Mouse (Mus musculus) midbrain, embryonic 16.5 days (tissue): Measurements from ENCODE around the gene Cd46. TPM values are rescaled to one million over a fixed set of nuclear protein-coding genes. Genes with fewer than 3 reads are reported as not detected.

ENCODE experiments used
- ATAC-seq: fragments of 200-750 bp; cut with Nextera tagmentation; 2 replicates; pipeline ENCODE4 v1.8.0; 2017; ENCODE audit warnings: moderate TSS enrichment
- H3K27ac ChIP-seq: fragments of 300-500 bp; sonication (generic); 2 replicates; pipeline ENCODE4 v1.5.1; 2014; ENCODE audit warnings: mild to moderate bottlenecking, low read length, mixed read lengths
- H3K27me3 ChIP-seq: fragments of 300-500 bp; sonication (generic); 2 replicates; pipeline ENCODE4 v1.6.1; 2014; ENCODE audit warnings: low read depth, low read length, mixed read lengths; ENCODE audit not compliant: control insufficient read depth, insufficient read depth
- H3K36me3 ChIP-seq: fragments of 300-500 bp; sonication (generic); 2 replicates; pipeline ENCODE4 v1.6.1; 2014; ENCODE audit warnings: mild to moderate bottlenecking, low read length, moderate library complexity, mixed read lengths; ENCODE audit not compliant: control insufficient read depth, insufficient read depth
- H3K4me1 ChIP-seq: fragments of 300-500 bp; sonication (generic); 2 replicates; pipeline ENCODE4 v1.6.1; 2014; ENCODE audit warnings: mild to moderate bottlenecking, low read length, mixed read lengths; ENCODE audit not compliant: control insufficient read depth, insufficient read depth
- H3K4me2 ChIP-seq: fragments of 300-500 bp; sonication (generic); 2 replicates; pipeline ENCODE4 v1.6.1; 2014; ENCODE audit warnings: mild to moderate bottlenecking, low read length, mixed read lengths
- H3K4me3 ChIP-seq: fragments of 300-500 bp; sonication (generic); 2 replicates; pipeline ENCODE4 v1.5.1; 2014; ENCODE audit warnings: low read depth, mild to moderate bottlenecking, low read length, moderate library complexity, mixed read lengths
- H3K9ac ChIP-seq: fragments of 300-500 bp; sonication (generic); 2 replicates; pipeline ENCODE4 v1.6.1; 2014; ENCODE audit warnings: low read depth, low read length, mixed read lengths
- H3K9me3 ChIP-seq: fragments of 300-500 bp; sonication (generic); replicated peaks from 2 replicates; pipeline ENCODE4 v1.6.1; 2014; ENCODE audit warnings: mild to moderate bottlenecking, low read length, mixed read lengths; ENCODE audit not compliant: control insufficient read depth, poor library complexity, severe bottlenecking
- WGBS: fragments of 180-500 bp; shearing (Covaris S2); extraction: QIAGEN DNeasy Blood & Tissue Kit; methylation state at CpG from one replicate; pipeline ENCODE4 v1.1.7; 2014; 5-methylcytosine and 5-hydroxymethylcytosine counted together
- microRNA counts: library from miRNA; unstranded; fragments of <30 nt; microRNA quantifications from one replicate; lab custom pipeline; 2016
- microRNA-seq: library from miRNA; unstranded; fragments of <30 nt; microRNA quantifications from one replicate; pipeline ENCODE4, GENCODE M21; 2017
- polyA plus RNA-seq: library from polyadenylated mRNA; unstranded; fragments of >200 nt; fragmentation: Nextera tagmentation; extraction: Ambion mirVana; gene quantifications from 2 replicates; pipeline ENCODE4 v1.2.1, GENCODE M21; 2015

Gene Cd46
- polyA plus RNA-seq, 1 experiment from 2014 or later: 1.8 TPM

DNA sequence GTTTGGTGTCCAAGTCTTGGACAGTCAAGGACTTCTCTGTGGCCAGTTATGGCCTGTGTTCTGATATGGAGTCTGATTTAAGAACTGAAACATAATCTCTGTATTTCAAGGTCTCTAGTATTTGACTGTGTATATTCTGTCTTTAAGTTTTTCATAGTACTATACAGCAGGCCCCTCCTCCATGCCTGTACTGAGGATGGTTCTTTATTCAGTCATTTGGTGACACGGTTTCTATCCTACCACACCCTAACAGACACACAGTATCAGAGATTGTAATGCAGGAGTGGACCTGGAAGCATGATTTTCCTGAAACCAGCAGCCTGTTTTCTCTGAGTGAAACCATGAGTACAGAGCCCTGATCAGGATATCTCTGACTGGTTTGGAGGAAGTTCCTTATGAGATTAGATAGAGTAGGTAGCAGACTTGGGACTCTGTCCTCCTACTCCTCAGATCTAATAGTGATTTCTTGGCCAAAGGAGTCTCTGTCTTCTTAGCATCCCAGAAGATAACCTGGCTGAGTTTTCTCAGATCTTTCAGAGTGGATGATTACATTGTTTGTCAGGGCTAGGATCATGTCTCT lies 98.5 kb downstream of the Cd46 start:
- H3K9ac ChIP-seq: no peak overlapping the region
- no peak for ATAC-seq
- H3K4me1 ChIP-seq: no peaks in the 10 kb centered on the region
- H3K27me3 ChIP-seq: no peaks in the 10 kb centered on the region
- no peaks in the 10 kb centered on the region for H3K9me3 ChIP-seq
- no peaks in the 10 kb centered on the region for H3K36me3 ChIP-seq
- 91% methylated on average over 1 of the region's 1 CpGs for WGBS
- no peak overlapping the region for H3K4me3 ChIP-seq
- no peak overlapping the region for H3K27ac ChIP-seq
- H3K4me2 ChIP-seq: no peak overlapping the region

DNA sequence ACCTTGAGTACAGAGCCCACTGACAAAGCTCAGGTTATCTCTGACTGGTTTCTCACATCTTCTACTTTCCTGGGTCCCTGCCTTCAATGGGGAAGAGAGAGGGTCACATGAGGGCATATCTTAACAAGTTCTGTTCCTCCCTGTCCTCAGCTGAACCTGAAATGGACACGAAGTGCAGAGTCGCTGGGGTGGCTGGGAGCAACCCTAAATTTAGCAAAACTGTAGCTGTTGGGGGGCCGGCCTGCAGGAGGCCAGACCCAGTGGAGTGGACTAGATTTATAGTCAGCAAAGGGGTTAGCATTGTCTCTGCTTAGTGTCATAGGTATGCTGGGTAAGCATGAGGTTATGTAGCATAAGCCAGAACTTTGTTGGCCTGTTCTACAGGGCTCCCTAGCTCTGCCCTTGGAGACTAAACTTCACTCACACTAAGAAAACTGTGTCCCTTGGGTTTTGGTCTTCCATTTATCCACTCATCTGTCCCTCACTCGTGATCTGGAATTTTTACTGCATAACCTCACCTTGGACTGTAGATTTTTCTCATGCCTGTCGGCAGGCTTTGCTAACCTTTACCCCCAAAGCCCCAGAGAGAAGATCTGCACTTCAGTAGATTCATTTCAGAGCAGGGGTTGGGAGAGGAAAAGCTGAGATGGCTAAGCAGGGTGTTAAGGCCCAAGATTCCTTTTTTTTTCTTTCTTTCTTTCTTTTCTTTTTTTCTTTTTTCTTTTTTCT lies 99.3 kb downstream of the Cd46 start:
- H3K27me3 ChIP-seq: no peaks in the 10 kb centered on the region
- WGBS: 77% methylated on average over 5 of the region's 5 CpGs
- no peak for ATAC-seq
- H3K9me3 ChIP-seq: no peaks in the 10 kb centered on the region
- no peak overlapping the region for H3K4me3 ChIP-seq
- H3K27ac ChIP-seq: no peak overlapping the region
- no peak overlapping the region for H3K9ac ChIP-seq
- no peaks in the 10 kb centered on the region for H3K4me1 ChIP-seq
- H3K4me2 ChIP-seq: no peak overlapping the region
- no peaks in the 10 kb centered on the region for H3K36me3 ChIP-seq

GRCm38 (mm10) chr1:194991654-194992053 lies 100.4 kb downstream of the Cd46 start:
- Histone ChIP-seq H3K9me3 (no peaks in the 10 kb centered on the region), H3K4me2 (no peak overlapping the region), H3K27me3 (no peaks in the 10 kb centered on the region), H3K36me3 (no peaks in the 10 kb centered on the region), H3K4me3 (no peak overlapping the region), H3K4me1 (no peaks in the 10 kb centered on the region), H3K27ac (no peak overlapping the region), H3K9ac (no peak overlapping the region)
- WGBS: 92% methylated on average over 2 of the region's 2 CpGs
- ATAC-seq: no peak

- no peaks in the 10 kb centered on the region for H3K27me3 ChIP-seq
- no peaks in the 10 kb centered on the region for H3K36me3 ChIP-seq
- WGBS: 89% methylated on average over 2 of the region's 2 CpGs
- H3K9ac ChIP-seq: no peak overlapping the region
- no peak overlapping the region for H3K4me2 ChIP-seq
- H3K27ac ChIP-seq: no peak overlapping the region
- no peaks in the 10 kb centered on the region for H3K4me1 ChIP-seq
- H3K4me3 ChIP-seq: no peak overlapping the region
- H3K9me3 ChIP-seq: no peaks in the 10 kb centered on the region
- ATAC-seq: no peak
Observed at GRCm38 (mm10) chr1:194990976-194991375, 101.1 kb downstream of the Cd46 start.

GRCm38 (mm10) chr1:194989024-194989423 lies 103.0 kb downstream of the Cd46 start:
- no peaks in the 10 kb centered on the region for H3K36me3 ChIP-seq
- ATAC-seq: no peak
- H3K4me2 ChIP-seq: no peak overlapping the region
- 89% methylated on average over 1 of the region's 1 CpGs for WGBS
- no peak overlapping the region for H3K4me3 ChIP-seq
- no peaks in the 10 kb centered on the region for H3K4me1 ChIP-seq
- H3K27me3 ChIP-seq: no peaks in the 10 kb centered on the region
- H3K9ac ChIP-seq: no peak overlapping the region
- H3K9me3 ChIP-seq: no peaks in the 10 kb centered on the region
- no peak overlapping the region for H3K27ac ChIP-seq

MicroRNAs encoded within 50 kb of the gene (microRNA counts, 519-probe panel; counts per million panel counts)
- microRNA mmu-miR-29b (lab: Ali Mortazavi, UCI): 2,101 counts per million, percentile 56 among the panel's probes with 10 or more counts
- microRNA mmu-miR-29c (lab: Ali Mortazavi, UCI): 2,879 counts per million, percentile 85 among the panel's probes with 10 or more counts

Small RNAs within 50 kb of the gene (microRNA-seq; reads per million reads assigned to microRNA genes)
- gene Mir29b-2 (2.2 reads per million, percentile 8 among the genes with 10 or more reads in this experiment), gene Mir29c (193 reads per million, percentile 60 among the genes with 10 or more reads in this experiment)

Other genes with a start within 250 kb of the Cd46 start
- 22.5 and 28.3 TPM in 2 replicates for gene Cd34, start 153.4 kb downstream of the Cd46 start, polyA plus RNA-seq
- gene Cr1l, start 39.3 kb upstream of the Cd46 start, polyA plus RNA-seq: 37.1 and 38.4 TPM in 2 replicates
- 0.30 and 0.94 TPM in 2 replicates for gene Cr2, start 84.5 kb upstream of the Cd46 start, polyA plus RNA-seq